Mouse (Mus musculus) small intestine, adult 2 months (tissue): Measurements from ENCODE around the gene Bcas3.

Experiments used
- CTCF ChIP-seq: fragments of 200-500 bp; IDR thresholded peaks from 2 replicates; pipeline ENCODE4 v1.5.1; 2012; ENCODE audit warnings: low read depth, mild to moderate bottlenecking, control low read depth, inconsistent platforms, low read length, moderate library complexity, mixed read lengths; ENCODE audit not compliant: insufficient replicate concordance, insufficient read length; ENCODE audit errors: extremely low read depth
- POLR2A ChIP-seq: fragments of 200-500 bp; IDR thresholded peaks from 2 replicates; pipeline ENCODE4 v1.6.1; 2012; ENCODE audit warnings: low read depth, mild to moderate bottlenecking, control low read depth, inconsistent platforms, low read length, moderate library complexity

DNA sequence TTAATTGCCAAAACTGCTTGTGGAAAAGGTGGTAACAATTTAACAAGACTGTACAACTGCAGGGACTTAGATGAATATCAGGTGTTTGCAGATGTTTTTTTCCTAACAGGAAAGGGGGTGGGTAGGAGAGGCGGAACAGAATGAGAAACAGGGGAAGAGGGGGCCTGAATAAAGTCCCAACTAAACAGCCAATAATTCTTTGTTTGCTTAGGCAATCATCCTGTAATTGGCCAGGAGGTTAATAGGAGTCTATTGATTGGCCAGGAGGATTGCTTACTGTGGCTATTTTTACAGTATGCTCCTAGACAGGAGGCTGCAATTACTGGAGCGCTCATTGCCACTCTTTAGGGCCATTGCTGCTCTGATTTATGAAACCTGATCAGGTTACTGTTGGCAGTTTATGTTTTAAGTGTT lies 279.6 kb downstream of the Bcas3 start:
- no peak for TF ChIP-seq POLR2A
- no peak for TF ChIP-seq CTCF
